Mouse (Mus musculus) thymus, postnatal 36 days (tissue): ENCODE measurements around the gene Gstp3.
A peak's percentile ranks its signal among the peaks of the same experiment; 100 is the strongest.

Source experiments
- DNase-seq, 2 experiments: peaks; one replicate each; pipeline ENCODE4 v3.0.0; 2022; ENCODE audit warnings: mixed read lengths in 2 of 2

Gene Gstp3

DNA sequence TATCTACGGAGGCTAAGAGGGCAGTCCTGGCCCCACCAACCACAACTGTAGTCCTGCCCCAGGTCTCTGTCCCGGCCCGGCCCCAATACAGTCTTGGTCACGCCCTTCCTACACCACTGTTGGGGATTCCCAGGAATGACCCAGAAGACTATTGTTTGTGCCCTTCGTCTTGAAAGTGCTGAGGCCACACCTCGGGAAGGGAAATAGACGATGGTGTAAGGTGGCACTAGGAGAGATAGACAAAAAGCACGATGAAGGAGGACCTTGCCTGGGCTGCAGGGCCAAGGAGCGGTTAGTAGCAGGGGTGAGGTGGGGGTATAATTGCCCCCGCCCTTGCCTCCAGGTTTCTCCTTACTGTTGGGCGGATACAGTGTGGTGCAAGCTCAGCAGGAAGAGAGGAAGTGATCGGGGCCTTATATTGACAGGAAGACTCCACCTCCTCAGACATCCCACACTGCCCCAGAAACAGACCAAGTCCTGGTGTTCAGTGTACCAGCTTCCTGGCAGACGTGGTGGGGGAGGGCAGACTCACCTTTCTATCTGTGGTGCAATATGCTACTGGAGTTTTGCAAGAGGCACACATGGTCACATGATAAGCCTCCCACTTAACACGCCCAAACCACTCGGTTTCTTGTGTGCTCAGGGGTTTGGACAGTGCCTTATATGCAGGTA is at the start of gene Gstp3:
TSS of gene Gstp3 (minus strand) at position 501 of the 672 bp plus-strand sequence.
- DNase-seq, result peak; percentile 31 to 67

DNA sequence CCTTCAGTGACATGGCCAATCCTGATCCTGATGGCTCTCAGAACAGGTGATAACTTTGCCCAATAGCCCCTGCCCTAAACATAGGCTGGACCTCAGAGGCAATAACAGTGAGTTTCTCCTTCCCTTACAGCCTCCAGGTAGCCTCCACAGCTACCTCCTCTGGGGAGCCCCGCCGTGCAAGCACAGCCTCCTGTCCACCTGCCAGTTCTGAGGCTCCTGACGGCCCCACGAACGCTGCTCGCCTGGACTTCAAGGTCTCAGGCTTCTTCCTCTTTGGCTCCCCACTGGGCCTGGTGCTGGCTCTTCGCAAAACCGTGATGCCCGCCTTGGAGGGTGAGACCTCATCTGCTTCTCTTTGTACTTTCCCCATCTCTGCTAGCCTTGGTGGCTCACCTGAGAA is 49.2 kb upstream of the Gstp3 start:
- DNase-seq, result no peak

DNA sequence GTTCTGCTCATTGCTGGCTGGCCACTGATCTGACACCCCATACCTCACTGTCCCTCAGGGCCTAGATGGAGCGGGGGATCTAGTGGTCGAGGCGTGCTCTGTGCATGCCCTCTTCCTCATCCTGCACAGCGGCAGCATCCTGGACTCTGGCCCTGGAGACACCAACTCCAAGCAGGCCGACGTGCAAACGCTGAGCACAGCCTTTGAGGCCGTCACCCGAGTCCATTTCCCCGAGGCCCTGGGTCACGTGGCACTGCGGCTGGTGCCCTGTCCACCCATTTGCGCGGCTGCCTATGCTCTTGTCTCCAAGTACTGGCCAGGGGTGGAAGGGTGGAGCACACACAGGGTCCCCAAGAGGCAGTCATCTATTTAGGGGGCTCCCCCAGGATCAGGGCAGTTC is 47.3 kb upstream of the Gstp3 start:
- no peak for DNase-seq

DNA sequence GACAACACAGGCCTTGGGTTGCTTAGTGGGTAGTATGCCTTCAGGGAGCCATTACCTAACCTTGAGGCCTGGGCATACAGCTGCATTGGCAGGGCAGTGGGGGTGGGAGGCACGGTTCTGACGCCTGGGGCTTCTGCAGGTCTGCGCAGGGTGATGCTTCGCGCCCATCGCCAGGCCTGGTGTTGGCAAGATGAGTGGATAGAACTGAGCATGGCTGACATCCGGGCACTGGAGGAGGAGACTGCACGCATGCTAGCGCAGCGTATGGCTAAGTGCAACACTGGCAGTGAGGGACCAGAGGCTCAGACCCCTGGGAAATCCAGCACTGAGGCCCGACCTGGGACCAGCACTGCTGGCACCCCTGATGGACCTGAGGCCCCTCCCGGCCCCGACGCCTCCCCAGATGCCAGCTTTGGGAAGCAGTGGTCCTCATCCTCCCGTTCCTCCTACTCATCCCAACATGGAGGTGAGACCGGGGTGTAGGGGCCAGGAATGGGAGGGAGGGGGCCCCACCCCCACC is 45.4 kb upstream of the Gstp3 start:
- DNase-seq, result no peak

DNA sequence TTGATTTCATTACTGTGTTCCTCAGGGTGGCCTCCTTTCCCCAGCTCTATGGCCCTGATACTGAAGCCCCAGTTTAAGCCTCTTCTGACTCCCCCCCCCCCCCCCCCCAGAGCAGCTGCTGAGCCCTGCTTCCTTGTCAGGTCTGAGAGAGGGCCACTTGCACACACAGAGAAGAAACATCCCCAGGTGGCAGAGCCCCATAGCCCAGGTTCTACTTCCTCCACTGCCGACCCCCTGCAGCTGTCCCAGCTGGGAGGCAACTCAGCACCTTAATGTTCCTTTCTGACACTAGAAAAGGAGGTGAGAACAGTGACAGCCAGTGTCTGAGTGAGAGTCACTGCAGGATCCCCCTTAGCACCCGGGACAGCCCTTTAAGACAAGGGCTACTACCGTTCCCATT is 44.4 kb upstream of the Gstp3 start:
- DNase-seq, result peak in 1 of 2 experiments; percentile 65

DNA sequence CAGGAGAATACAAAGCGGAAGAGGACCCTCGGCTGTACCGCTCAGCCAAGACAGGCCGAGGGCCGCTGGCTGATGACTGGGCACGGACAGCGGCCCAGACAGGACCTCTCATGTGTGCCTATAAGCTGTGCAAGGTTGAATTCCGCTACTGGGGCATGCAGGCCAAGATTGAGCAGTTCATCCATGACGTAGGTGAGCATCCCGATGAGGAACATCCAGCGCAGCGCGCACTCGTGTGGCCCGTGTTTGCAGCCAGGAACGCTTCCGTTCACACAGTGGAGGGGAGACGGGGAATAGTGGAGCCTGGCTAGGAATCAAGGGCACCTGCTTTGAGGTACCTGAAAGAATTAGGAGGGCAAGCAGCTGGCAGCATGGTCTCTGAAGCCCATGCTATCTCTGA is 43.9 kb upstream of the Gstp3 start:
- no peak for DNase-seq

DNA sequence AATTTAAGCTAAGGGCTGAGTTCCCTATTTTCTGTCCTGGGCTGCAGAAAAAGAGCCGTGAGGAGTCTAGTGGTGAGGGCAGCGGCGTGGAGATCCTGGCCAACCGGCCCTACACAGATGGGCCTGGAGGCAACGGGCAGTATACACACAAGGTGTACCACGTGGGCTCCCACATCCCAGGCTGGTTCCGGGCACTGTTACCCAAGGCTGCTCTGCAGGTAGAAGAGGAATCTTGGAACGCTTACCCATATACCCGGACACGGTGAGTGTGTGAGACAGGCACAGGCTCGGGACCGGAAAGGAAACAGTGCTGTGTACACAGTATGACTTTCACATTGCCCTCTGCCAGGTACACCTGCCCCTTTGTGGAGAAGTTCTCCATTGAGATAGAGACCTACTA is 43.3 kb upstream of the Gstp3 start:
- DNase-seq, result no peak

DNA sequence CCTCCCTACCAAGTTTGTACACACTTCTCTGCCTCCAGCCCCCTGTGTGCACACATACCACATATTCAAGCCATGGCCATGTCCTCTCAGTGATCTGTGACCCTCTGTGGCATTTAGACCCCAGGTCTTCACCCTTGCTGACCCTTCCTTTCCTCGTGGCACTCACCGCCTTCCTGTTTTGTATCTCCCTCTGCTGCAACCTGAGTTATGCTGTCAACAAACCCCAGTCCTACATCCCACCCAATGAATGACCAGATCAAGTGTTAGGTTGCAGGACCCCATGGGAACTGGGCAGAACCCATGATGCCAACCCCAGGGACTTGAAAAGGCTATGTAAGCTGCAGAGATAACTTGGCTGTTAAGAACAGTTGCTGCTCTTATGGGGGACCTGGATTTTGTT is 42.7 kb upstream of the Gstp3 start:
- DNase-seq, result no peak

DNA sequence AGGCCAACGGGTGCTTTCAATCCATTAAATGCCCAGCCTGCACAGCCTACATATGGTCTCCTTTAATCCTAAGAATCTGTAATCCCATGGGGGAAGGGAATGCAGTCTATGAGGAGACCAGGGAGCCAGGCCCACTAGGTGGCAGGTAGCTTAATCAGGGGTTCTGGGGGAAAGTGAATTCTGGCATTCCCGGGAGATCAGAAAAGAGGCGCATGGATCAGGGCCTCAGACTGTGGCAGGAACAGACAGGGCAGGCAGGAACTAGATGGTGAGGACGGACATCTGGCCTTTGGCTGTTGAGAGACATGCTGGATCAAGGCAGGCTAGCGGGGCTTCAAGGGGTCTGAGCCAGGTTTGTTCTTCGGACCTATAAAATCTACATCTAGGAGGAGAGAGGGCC is 42.1 kb upstream of the Gstp3 start:
- DNase-seq, result no peak

DNA sequence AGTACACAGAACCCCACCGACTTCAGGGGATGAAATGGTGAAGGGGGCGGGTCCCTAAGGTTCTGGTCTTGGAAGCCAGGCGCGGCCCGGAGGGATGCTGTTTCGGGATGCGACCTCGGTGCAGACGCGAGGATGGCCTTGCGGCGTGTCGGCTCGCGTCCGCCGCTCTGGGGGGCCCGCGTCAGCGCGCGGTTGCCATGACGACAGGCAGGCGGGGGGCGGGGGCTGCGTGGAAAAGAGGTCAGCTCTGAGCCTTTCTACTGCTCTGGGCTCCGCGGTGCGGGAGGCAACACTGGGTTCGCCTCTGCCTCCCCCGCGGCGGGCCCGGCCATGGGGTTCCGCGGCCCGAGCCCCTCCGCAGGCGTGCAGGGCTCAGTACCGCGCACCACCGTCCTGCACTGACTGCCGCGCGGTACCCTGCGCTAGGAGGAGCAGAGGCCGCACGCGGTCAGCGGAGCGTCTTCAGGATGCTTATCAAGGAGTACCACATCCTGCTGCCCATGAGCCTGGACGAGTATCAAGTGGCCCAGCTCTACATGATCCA is 41.4 kb upstream of the Gstp3 start:
- DNase-seq, result peak; percentile 56 to 74

DNA sequence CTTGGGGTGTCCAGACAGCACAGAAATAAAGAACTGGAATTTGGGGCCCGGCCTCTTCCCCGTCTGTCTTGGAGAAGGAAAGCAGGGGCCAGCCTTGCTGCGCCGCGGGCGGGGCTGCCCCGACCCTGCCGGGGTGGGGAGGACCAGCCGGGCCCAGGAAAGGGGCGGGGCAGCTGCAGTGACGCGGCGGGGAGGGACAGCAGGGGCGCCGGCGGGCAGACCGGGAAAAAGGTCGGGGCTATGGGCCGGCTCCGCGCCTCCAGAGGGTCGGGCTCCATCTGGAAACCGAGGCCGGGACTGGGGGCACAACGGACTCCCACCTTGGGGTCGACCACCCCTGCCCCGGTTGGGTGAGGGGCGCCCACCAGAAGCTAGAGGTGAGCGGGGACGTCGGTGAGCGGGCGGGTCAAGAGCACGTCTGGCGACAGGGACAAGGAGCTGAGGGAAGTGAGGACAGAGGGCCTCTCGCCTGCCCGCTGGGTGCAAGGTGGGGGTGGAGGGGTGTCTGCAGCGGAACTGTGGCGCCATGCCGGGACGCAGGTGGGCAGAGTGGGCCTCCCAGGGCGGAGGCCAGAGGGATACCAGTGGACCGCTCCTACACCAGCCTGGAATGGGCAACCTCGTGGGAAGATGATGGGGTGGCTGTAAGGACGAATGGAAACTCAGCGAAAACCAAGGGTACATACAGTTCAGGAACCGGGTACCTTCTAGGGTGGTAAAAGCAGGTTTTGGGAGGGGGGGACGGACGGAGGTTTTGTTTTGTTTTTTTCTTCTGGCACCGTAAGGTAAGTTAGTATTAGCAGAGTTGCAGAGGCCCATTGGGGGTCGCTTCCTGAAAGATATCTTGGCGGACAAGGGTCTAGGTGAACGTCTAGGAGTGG is 40.7 kb upstream of the Gstp3 start, which contains the start of gene Pitpnm1:
TSS of gene Pitpnm1 (plus strand) at position 162 of the 881 bp plus-strand sequence.
- DNase-seq, result peak; percentile 84 to 85

DNA sequence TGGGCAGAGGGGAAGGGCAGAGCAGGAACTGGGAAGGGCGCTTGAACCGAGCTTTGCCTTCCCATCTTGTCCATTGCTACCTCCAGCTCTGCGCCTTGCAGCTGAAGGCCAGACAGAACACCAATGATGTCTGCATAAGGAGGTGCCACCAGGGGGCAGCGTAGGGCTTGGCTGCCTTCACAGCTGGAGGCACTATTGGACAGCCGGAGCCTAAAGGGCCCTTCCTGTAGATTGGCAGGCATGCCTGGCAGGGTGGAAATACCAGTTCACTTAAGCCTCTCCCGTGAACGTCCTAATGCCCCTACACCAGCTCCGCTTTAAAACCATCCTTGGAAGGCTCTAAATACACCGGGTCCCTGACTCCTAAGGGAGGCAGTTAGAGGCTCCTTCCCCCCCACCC is 39.7 kb upstream of the Gstp3 start:
- DNase-seq, result peak; percentile 91 to 95

DNA sequence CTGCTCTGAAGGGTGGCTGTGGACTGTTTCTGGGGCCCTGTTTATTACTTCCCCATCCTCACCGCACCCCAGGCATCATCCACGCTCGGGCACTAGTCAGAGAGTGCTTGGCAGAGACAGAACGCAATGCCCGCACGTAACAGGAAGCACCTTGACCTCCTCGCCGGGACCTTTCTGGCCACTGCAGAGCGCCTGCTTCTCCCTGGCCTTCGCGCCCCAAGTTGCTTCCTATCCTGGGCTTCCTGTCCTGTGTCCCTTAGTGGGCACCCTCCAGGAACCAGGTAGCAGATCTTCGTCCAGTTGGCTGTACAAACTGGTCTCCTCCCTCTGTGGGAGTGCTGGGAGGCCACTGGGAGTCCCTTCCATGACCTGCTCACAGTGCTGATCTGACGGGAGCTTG is 39.1 kb upstream of the Gstp3 start:
- DNase-seq, result no peak

DNA sequence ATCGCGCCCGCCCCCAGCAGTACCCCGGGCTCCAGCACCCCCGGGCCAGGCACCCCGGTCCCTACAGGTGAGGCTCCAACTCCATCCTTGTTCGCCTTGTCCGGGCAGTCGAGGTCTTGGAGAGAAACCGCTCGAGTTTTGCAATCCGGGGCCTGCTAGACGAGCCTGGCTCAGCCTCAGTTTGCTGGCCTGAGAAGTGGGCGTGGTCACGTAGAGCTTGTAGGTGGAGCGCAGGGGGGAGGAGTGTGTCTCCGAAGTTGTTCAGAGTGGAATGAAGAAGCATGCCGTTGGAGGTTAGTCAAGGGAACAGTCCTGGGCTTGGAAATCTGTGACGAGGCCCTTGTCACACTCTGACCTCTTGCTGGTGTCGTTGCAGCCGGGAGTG is 38.1 kb upstream of the Gstp3 start:
- DNase-seq, result no peak

DNA sequence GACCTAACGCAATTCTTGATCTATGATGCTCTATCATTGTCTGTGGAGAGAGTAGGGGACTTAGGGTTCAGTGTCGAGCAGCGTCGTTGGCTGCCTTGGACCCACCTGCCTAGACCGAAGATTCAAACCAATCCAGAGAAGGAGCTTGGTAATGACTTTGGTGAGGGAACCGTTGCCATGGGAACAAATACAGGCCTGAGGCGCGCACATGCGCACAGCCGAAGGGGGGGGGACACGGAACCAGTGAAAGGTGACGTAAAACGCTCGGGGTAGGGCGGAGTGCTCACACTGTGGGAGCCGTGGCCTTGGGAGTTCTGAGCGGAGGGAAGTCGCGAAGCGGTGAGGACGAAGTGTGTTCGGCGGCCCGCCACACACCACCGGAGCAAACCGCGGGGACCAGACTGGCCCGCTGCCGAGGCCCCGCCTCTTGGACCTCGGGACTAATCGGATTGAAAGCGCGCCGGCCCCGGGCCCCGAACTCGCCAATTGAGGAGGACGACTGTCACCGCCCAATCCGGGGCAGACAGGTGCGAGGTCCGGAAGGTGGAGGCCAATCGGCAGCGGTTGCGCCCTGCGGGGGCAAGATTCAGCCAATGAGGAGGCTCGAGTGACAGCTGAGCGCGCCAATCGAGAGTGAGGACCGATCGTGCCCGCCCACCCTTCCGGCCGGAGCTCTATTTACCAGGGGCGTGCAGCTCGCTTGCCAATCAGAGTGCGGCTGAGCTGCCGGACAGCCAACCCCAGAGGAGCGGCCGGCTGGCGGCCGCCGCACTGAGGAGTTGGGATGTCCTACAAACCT is 37.5 kb upstream of the Gstp3 start, which contains the start of gene Cdk2ap2:
TSS of gene Cdk2ap2 (plus strand) at position 541 of the 799 bp plus-strand sequence.
- peak; percentile 99 for DNase-seq

DNA sequence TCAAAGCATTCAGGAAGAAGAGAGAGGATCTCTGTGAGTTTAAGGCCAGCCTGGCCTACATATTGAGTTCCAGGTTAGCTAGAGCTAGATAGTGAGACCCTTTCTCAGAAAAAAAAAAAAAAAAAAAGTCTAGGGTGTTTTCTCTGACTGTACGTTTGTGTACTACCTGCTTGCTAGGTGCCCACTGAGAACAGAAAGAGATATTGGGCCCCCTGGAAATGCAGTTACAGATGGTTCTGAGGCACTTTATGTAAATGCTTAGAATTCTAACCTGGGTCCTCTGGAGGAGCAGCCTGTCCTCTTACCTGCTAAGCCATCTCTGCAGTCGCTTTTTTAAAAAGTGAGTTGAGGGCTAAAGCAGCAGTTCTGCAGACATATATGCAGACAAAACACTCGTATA is 36.4 kb upstream of the Gstp3 start:
- no peak for DNase-seq

DNA sequence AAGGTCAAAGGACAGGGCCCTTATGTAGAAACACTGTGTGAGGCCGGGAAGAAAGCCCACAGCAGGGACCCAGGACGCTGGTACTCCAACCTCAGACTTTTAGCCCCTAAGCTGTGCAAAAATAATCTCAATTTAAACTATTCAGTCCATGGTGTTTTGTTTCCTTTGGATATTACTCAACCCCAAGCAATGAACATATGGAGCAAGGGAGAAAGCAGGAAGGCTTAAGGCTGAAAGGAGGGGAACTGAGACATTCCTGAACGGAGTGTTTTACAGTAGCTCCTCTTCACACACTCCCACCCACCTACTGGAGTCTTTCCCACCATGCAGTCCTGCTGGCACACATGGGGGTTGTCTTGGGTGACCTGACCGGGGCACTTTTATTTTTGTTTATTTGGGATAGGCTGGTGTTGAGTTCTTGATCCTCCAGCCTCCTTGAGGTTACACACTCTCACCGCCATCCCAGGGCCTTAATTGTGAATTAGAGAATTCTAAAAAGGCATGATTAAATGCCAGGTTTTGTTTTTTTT is 35.5 kb upstream of the Gstp3 start:
- DNase-seq, result no peak

DNA sequence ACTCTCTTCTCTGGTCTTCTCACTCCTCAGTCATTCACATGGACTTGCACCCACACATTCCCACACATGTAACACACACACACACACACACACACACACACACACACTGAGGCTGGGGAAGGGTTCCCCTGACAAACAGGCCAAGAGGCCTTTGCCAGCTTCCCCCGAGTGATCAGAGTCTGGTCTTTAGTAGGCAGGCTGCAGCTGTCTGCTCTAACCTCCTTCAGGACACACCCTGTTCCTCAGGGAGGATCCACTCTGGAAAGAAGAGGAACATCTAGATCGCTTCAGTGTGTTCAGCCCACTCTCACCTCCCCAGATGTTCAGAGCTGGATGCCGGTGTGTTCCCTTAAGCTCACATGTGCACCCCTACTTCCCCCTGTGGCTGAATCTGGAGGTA is 35.0 kb upstream of the Gstp3 start:
- no peak for DNase-seq

DNA sequence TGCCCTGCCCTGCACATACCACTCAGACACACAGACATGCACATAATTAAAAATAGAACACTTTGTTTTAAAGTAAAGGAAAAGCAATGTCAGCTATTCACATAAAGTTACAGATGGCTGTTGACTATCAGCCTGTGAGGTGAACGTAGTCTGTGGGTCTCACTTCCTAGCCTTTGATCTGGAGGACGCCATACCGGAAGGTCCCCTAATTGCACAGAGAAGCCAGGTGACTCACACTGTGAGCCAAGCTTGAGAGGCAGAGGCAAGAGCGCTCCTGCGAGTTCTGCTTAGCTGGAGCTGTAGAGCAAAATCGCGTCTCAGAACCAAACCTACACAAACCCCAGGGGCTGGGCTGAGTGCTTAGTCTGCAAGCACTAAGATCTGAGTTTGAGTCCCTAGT is 34.4 kb upstream of the Gstp3 start:
- DNase-seq, result no peak

DNA sequence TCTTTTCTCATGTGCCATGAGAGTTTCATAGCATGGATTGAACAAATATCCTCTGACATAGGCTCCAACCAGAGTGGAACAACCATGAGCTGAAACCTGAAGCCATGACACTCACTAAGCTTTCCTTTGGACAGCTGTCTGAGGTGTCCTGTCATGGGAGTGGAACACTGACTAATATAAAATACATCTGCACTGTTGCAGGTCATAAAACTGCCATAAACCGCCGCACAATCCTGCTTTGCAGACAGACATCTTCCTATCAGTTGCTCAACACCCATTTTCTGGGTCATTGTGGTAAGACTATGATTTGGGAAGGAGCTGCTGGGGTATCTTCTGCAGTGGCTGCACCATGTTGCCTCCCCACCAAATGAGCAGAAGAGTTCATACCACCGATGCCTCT is 33.4 kb upstream of the Gstp3 start:
- DNase-seq, result no peak

DNA sequence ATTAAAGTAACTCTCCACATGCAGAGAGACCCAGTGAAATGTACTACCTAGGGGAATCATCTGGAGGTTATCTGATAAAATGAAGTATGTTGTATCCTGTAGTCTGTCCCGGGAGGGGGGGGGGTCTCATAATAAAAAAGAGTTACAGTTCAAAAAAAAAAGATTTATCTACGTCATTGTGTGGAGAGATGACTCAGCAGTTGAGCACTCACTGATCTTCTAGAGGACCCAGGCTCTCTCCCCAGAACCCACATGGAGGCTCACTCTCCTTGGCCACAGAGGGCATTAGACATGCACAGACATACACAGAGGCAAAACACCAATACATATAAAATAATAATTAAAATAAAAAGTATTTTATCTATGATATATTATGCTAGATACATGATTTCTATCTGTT is 32.0 kb upstream of the Gstp3 start:
- DNase-seq, result no peak

DNA sequence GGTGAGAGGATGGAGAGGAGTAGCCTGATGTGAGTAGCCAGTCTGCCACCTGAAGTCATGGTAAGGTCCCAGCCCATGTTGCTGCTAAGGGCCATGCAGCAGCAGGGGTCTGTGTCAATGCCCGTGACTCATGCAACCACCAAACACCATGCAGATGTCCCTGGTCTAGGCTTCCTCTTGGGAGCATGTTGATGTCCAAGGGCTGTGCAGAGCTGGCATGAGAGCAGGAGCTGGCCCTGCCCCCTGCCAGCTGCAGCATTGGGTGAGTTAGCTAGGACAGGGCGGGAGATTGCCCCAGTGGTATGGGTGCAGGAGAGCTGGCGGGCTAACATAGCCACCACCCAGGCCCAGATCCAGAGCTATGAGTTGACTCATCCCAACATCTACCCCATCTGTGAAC is 31.1 kb upstream of the Gstp3 start:
- DNase-seq, result no peak

DNA sequence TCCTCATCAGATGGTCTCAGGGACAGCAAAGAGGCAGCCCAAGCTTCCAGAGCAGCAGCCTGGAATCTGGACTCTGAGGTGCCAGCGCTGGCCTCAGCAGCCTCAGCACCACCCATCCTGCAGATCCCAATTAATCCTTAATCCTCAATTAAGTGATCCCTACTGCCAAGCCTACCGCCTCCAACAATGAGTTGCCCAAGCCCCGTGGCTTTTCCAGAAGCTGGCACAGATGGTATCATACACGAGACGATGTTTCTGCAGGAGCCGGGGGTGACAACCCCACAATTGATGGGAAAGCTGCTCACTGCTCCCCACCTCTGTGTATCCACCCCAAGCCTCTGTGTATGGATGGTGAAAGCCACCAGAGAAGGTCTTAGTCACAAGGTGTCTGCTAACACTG is 29.8 kb upstream of the Gstp3 start:
- no peak for DNase-seq
